Mouse (Mus musculus) splenic B cell, adult 2 months (primary cell): ENCODE measurements around the gene Prss22.

ENCODE experiments used
- DNase-seq: peaks from one replicate; pipeline ENCODE4 v3.0.0-alpha.2; 2011; ENCODE audit warnings: low read depth, low spot score
- H3K27me3 ChIP-seq: 2 replicates; pipeline ENCODE4 v1.6.1; 2012; ENCODE audit warnings: mild to moderate bottlenecking, low read length, moderate library complexity, mixed read lengths; ENCODE audit not compliant: control insufficient read depth, poor library complexity, insufficient read depth, severe bottlenecking
- H3K36me3 ChIP-seq: 2 replicates; pipeline ENCODE4 v1.6.1; 2012; ENCODE audit warnings: mild to moderate bottlenecking, low read length, moderate library complexity, mixed read lengths; ENCODE audit not compliant: control insufficient read depth, poor library complexity, insufficient read depth, severe bottlenecking

The Prss22 gene

DNA sequence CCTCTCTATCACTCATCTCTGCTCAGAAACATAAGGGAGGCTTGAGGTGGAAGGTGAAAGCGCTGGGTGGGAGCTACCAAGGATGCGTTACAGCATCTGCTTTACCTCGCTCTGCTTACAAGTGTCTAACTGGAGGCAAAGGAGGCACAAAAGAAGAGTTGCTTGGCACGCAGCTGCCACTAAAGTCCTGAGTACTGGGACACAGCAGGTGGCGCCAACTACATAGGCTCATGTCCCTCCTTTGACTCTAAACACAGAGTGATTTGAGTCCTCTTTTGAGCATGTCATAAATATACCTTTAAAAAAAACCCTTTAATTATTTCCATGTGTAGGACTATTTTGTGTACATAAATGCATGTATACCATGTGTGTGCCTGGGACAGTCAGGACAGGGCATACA lies 11.7 kb upstream of the Prss22 start:
- no peaks in the 10 kb centered on the region for H3K36me3 ChIP-seq
- H3K27me3 ChIP-seq = no peaks in the 10 kb centered on the region
- DNase-seq = no peak

DNA sequence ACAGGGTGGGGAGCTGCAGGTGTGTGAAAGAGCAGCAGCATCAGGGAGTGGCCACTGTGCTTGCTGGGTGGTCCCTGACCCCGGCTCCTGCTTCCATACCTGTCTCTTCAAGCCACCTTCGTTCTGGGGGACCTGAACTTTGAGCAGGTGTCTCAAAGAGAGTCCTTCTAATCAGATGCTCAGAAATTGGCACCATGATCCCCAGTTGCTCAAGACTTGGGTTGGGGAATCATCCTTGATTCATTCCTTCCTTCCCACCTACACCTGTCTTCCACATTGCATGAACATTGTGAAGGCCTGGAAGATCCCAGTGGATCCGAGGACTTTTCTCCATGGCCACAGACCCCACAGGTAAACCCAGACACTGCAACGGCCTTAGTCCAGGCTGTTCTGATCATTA lies 10.2 kb upstream of the Prss22 start:
- H3K27me3 ChIP-seq = no peaks in the 10 kb centered on the region
- DNase-seq = no peak
- H3K36me3 ChIP-seq = no peaks in the 10 kb centered on the region

DNA sequence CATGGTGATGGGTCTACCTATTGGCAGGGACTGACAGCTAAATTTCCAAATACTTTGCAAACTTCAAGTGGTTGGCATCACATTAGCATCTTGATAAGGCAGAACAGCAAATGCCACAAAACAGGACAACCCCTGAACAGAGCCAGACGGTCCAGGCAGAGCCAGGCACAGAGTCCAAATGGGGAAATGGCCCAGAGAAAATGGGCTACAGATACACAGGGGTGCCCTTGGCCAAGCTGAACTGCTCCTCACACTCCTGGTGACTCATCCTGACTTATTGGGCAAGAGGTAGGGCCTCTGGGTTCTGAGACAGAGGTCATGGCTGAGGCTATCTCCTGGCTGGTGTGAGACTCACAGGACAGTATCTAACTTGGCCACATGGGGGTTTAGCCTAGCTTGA lies 9.5 kb upstream of the Prss22 start:
- Histone ChIP-seq H3K36me3 (no peaks in the 10 kb centered on the region), H3K27me3 (no peaks in the 10 kb centered on the region)
- no peak for DNase-seq

DNA sequence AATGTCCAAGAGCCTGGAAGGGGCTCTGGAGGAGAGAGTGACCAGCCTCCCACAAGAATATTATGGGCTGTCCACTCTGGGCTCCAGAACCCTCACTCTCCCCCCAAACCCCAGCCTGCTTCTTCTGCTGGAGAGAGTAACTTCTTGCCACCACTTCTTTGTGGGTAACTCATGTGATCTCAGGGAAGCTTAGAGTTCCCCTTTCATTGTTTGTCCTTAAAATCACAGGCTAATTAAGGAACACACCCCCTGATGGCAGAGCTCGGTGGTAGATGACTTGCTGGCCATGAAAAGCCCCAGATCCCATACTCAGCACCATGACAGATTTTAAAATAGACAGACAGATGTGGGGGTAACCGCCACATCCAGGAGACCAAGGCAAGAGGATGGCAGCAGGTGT lies 9.0 kb upstream of the Prss22 start:
- H3K27me3 ChIP-seq = no peaks in the 10 kb centered on the region
- DNase-seq = no peak
- H3K36me3 ChIP-seq = no peaks in the 10 kb centered on the region

DNA sequence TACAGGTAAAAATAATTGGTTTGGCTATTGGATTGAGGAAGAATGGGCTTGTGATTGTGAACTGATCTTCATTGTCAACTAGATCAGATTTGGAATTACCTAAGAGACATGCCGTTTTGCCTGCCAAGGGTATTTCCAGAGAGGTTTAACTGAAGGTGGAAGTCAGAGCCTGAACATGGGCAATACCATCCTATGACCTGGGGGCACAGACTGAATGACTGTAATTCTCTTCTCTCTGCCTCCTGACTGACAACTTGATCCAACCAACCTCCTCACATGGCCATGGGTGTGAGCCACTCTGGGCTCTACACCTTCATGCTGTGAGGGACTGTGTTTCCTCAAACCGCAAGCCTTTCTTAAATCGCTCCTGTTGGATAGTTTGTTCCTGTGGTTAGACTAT lies 7.1 kb upstream of the Prss22 start:
- no peak for DNase-seq
- Histone ChIP-seq H3K27me3 (no peaks in the 10 kb centered on the region), H3K36me3 (no peaks in the 10 kb centered on the region)

DNA sequence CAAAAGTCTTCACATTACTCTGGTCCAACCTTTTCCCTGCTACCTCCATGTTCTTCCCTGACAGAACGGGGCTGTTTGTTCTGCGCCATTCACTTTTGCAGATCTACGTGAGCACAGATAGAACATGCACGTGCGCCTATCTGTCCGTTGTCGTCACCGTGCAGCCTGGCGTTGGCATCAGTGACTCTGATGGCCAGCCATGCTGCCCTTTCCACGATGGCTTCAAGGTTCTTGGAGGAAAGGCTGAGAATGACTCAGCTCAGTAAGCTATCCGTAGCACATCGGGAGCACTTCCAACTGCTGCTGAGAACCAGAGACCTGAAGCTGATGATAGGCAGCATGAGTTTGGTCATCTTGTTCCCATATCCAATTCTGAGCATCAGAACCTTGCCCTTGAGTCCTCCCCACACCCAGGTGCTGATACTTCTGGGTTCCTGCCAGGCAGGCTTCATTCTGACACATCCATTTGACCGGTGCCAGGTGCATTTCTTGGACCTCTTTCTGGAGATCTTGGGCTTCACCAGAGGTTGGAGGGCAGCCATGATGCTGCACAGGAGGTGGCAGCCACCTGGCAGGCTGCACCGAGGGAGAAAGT lies 6.3 kb upstream of the Prss22 start:
- no peak for DNase-seq
- Histone ChIP-seq H3K36me3 (no peaks in the 10 kb centered on the region), H3K27me3 (no peaks in the 10 kb centered on the region)

DNA sequence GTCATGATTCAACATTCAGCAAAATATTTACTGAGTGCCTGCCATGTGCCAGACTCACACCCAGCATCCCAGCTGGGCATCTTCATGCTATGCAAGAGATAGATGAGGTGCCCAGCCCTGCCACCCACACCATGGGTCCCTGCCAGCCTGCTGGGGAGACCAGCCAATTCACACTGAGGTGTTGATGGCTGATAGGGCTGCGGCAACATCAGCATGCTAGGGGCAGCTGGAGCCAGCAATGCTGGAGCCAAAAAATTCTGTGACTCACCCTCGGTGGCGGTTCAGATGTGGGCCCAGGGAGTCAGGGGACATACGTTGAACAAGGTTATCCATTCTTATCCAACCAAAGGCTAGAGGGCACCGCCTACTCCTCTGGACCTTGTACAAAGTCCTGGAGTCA lies 2.5 kb upstream of the Prss22 start:
- DNase-seq = no peak
- H3K36me3 ChIP-seq = no peaks in the 10 kb centered on the region
- H3K27me3 ChIP-seq = no peaks in the 10 kb centered on the region

DNA sequence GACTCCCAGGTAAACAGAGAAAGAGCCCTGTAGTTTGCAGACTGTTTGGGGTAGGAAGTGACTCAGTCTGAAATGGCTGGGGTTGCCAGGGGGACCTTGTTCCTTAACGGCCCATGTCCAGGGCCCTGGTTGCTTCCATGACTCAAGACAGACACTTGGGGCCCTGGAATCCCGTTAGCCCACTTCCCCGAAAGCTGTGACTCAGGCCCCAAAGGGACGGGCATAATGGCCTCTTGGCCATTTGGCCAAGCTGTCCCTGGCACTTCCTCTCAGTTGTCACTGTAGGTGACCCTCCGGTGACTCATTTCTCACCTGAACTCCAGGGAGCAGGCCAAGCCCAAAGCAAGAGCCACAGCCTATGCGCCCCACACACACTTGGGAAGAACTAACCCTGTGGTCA lies 483 bp upstream of the Prss22 start:
- Histone ChIP-seq H3K27me3 (no peaks in the 10 kb centered on the region), H3K36me3 (no peaks in the 10 kb centered on the region)
- DNase-seq = no peak

DNA sequence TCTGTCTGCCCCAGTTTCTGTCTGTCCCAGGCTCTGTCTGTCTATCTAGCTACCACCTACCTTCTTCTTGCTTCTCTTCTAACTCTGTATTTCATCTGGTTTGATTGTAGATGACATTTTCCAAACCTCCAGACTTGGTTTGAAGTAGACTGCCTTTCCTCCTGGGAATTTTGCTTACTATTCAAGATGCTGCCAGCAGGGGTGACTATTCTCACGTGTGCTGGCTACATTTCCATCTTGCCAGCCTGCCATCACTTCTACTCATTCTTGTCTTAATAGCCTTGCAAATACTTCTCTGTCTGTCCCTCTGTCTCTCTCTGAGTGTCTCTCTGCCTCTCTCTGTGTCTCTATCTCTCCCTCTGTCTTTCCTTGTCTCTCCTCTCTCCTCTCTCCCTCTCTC lies 2.5 kb downstream of the Prss22 start:
- H3K36me3 ChIP-seq = no peaks in the 10 kb centered on the region
- DNase-seq = no peak
- no peaks in the 10 kb centered on the region for H3K27me3 ChIP-seq

DNA sequence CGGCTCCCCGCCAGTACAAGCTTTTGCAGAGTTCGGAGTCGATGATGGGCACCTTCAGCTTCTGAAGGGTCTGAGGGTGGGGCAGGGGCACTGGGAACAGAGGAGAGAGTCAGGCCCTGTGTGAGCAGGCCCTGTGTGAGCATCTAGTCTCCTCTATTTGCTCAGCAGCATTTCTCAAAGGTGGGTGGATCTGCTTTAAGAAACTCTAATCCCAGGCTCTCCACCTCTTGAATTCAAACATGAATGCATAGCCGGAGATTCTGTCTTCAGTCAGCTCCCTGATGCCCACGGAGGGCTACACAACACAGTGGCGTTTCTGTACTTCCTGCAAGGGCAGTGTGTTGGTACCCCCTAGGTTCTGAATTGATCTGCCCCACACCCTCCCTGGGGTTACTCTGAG lies 3.2 kb downstream of the Prss22 start:
- Histone ChIP-seq H3K27me3 (no peaks in the 10 kb centered on the region), H3K36me3 (no peaks in the 10 kb centered on the region)
- DNase-seq = no peak

DNA sequence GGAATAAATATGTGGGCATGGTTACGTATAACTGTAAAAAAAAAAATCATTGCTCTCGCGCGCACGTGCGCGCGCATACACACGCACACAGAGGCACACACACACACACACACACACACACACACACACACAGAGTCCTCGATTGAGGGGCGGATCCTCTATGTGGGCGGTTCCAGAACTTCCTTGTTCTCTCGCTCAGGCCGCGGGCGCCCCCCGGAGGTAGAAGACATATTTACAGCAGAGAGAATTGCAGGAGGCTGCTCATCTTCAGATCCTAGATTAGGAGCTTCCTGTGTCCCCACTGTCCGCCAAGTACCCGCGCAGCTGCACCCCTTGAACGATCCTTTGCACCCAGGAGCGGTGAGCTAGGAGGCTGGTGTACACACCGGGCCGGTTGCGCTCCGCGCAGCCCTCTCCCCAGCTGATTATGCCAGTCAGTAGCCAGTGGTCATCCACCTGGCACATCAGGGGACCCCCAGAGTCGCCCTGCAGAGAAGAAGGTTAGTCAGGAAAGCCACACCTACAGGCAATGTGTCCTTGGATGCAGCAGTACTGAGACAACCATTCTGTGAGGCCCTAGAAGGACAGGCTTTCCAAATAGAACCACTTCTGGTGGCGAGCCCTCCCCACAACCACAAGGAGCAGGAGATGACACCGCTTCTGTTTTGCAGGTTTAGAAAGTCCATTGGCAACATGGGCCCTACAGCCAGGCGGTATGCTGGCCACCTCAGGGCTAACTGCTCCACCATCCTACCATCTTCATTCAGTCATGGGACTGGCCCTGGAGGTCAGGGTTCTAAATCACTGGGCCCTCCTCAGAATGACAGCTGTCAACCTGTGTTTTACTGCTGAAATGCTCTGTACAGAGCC lies 4.1 kb downstream of the Prss22 start:
- peak; percentile 78 for DNase-seq
- H3K36me3 ChIP-seq = no peaks in the 10 kb centered on the region
- no peaks in the 10 kb centered on the region for H3K27me3 ChIP-seq

DNA sequence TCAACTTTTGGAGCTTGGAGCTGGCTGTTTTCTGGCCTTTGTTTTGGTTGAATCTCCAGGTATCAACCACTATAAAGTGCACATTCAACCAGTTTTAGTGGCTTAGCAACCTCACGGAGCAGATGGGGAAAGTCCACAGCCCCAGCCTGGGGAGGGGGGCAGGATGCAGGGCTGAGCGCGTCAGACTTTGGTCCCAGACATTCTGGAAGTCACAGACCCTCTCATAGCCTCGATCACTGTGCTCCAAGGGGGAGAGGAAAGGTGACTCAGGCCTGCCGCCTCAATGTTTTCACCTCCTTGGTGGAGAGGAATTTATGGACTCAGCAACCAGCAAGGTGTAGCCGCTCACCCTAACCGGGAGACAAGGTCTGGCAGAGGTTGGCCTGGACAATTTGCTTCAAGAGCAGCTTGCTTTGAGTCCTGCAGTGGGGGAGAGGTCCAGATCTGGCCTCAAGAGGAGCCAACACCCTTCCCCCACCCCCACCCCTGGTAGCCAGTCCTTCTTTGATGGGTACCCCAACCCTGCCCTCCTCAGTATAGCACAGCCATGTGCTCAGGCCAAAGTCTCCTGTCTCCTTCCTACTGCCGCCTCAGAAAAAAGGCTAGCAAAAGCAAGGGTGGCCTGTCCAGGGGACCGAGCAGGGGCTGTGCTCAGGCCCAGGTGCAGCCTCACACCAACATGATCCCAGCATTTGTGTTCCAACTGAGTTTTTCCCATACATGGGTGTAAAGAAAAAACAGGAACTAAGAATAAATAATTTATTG lies 4.9 kb downstream of the Prss22 start:
- H3K27me3 ChIP-seq = no peaks in the 10 kb centered on the region
- DNase-seq = no peak

DNA sequence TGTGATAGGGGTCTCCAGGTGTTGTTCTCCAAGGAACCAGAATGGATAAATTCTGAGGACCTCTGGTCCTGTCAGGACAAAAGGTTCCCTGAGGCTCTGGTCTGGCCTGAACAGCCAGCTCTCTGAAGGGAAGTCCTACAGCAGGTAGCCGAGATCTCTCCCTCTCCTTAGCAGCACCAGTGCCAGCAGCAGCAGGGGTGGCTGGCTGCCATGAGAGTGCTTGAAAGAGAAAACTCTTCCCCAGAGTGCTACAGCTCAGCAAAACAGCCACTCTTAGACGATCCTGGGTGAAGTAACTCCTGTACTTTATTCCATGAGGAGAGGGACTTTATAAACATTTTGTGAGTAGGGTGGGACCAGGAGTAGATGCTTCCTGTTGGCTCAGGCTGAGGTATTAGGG lies 8.1 kb downstream of the Prss22 start:
- Histone ChIP-seq H3K36me3 (no peaks in the 10 kb centered on the region), H3K27me3 (no peaks in the 10 kb centered on the region)
- no peak for DNase-seq

More for the DNA sequence above, 4.9 kb downstream of the Prss22 start:
- no peaks in the 10 kb centered on the region for H3K36me3 ChIP-seq

DNA sequence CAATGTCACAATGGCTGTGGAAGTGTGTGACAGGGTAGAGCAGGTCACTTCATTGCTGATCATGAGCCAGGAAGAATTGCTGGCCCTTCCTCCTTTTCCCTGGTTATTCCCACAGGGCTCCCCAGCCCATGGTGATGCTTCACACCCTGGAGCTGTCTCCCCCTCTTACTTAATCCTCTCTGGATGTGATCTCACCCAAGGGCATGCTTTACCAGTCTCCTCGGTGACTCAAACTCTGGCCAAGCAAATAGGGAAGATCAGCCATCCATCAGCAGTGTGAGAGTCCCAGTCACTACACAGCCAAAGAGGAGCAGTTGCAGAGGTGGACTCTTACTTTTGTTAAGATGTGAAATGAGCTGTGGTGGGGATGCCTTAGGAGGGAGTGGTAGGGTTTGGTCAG lies 12.9 kb downstream of the Prss22 start:
- no peaks in the 10 kb centered on the region for H3K36me3 ChIP-seq
- H3K27me3 ChIP-seq = no peaks in the 10 kb centered on the region; the same call in 1 of the 2 replicates
- no peak for DNase-seq

DNA sequence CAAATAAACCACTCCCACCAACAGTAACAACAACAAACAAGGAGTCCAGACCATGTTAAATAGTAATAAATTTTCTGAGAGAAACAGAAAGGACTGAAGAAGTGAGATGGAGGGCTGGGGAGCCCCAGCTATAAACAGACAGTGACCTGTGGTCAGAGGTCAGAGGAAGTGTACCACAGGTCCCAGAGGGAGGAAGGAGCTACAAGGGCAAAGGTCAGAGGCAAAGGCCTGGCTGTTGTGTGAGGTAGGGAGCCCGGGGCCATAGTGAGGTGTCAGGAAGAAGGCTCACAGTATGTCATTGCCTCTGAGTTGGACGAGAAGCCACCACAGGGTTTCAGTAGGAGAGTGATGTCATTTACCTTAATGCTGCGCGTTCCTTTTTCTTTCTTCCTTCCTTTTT lies 15.0 kb downstream of the Prss22 start:
- DNase-seq = no peak
- Histone ChIP-seq H3K27me3 (no peaks in the 10 kb centered on the region; the same call in 1 of the 2 replicates), H3K36me3 (no peaks in the 10 kb centered on the region)
